Mouse (Mus musculus) heart, adult 8-10 months (tissue): Measurements from ENCODE around the gene H2-T24. TPM values are rescaled to one million over a fixed set of nuclear protein-coding genes. Genes with fewer than 3 reads are reported as not detected.
A peak's percentile ranks its signal among the peaks of the same experiment; 100 is the strongest.
"Not testable (repeated sequence)": the region's sequence is repeated elsewhere in the genome, so short reads cannot be mapped to it uniquely, and the experiment has no call there.

Source experiments
- DNase-seq: peaks from one replicate; pipeline ENCODE4 v3.0.0; 2022; ENCODE audit warnings: low spot score
- total RNA-seq, 4 experiments: library from RNA; stranded (reverse); gene quantifications; 2 replicates each; pipeline ENCODE4 v1.2.4; 2022

Gene H2-T24
- total RNA-seq: 1 to 10 TPM; 6.1 to 7.4 (median 7.1) TPM

DNA sequence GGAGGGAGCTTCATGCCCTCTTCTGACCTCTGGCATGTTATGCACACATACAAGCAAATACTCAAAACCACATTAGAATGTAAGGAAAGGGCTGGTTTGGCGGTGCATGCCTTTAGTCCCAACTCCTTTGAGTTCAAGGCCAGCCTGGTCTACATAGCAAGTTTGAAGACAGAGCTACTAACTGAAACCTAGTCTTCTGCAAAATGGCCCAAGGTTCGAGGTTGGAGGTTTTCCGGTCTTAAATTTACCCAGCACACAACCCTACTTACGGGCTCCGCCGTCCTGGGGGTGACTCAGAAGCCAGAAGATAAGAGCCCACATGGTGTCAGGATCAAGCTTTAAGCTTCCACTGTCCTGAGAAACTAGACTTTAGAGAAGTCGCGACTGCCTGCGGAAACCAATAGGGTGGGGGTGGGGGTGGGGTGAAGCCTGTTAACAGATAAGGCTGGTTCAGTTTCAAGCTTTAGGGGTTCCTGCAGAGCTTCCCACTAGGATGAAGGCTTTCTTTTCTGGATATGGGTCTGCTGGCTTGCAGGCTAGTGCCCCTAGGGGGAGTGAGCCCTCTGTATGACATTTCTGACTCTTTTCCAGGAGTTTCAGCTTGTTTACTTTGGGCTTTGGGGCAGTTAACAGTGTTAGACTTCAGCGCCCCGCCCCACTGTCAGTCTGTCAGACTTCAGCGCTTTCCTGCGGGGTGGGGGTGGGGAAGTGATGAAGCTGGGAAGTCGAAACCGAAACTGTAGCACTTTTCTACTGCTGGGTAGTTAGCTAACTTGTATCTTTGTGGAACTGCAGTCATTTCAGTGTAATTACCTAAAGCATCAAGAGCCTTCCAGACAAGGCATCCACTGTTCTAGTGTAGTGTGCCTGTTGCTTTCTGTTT is at the start of gene H2-T24:
Gene H2-T24, minus strand, starts transcription at position 370 of the 883 bp plus-strand sequence.
- DNase-seq: peak; percentile 87

DNA sequence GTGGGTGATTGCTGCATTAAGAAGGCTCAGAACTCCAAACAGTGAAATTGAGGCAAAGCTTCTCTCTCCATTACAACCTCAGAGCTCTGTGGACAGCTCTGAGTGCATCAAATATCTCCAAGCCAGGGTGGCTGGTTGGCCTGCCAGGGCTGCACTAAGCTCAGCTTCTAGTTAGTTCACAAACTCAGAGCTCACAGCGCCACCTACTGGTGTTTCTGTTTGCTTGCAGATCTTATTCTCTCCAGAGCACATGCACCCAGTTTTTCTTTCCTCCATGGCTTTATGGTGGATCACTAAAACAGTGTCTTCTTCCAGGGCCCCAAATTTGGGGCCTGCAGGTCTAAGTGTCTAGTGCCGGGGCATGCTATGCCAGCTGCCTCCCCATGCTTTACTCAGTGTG is 40.5 kb upstream of the H2-T24 start:
- DNase-seq: peak; percentile 83

- DNase-seq: not testable (repeated sequence)
Observed at GRCm38 (mm10) chr17:36058362-36058761, 38.0 kb upstream of the H2-T24 start, which contains the start of gene Gm11127. TSS of gene Gm11127 (minus strand) at chr17:36058371.

DNA sequence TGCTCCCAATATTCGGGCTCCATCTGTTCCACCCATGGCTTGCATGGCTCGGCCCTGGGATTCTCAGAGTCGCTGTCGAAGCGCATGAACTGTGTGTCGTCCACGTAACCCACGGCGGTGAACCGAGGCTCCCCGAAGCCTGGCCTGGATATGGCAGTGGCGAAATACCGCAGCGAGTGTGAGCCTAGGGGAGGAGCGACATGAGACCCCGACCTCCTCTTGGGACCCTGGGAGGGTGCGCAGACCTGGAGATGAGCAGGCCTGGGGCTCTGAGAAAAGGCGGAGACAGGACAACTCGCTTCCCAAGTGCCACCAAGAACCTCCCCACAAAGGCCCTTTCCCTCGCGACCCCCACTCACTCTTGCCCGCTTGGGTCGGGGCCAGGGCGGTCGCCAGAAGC is 37.6 kb upstream of the H2-T24 start:
- not testable (repeated sequence) for DNase-seq

DNA sequence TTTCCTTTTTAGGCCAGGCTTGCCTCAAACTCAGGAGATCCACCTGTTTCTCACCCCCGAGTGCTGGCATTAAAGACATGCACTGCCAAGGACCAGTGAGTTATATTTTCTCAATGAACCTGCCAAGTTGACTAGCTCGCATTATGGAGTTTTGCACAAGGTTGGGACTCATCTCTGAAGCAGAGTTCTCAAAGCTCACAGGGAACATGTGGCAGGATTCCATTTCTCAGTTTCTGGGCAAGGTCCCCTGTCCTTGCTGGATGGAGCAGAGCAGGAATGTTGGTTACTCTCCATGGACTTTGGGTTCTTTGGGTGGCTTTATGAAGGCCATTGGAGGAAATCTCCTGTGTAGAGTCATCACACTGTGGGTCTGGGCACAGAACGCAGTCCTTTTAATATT is 22.9 kb upstream of the H2-T24 start:
- DNase-seq: no peak

DNA sequence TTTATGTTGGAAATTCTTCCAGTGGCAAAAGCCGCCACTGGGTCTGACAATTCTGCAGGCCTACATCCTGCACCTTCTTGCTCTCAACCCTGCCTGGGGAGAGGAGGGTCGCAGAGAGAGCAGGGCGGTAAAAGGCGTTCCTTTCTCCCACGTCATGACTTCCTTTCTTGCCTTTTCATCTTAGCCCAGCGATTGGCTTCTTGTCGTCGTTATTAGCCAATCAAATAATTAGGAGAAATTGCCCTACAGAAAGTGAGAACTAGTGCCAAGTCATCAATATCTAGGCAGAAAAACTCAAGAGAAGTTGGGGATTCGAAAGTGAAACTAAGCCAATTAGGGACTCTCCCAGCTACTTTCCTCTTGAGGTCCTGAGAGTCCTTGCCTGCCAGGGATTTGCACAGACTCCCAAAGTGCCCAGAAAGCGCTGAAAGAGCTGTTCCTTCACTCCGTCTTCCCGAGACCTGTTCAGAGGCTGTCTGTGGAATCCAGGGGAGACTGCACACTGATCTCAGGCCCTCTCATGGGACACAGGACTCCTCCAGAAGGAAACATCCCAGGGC is 22.3 kb upstream of the H2-T24 start, which contains the start of the genes H2-T22 and Gm6034:
Gene H2-T22, minus strand, starts transcription at position 138 of the 560 bp plus-strand sequence.
Gene Gm6034, plus strand, starts transcription at position 352 of the 560 bp plus-strand sequence.
- DNase-seq: peak; percentile 95

GRCm38 (mm10) chr17:36042055-36042454 is 21.7 kb upstream of the H2-T24 start:
- DNase-seq: not testable (repeated sequence)

GRCm38 (mm10) chr17:36040604-36041003 is 20.2 kb upstream of the H2-T24 start:
- not testable (repeated sequence) for DNase-seq

GRCm38 (mm10) chr17:36036126-36036525 is 15.8 kb upstream of the H2-T24 start:
- not testable (repeated sequence) for DNase-seq

GRCm38 (mm10) chr17:36035010-36035638 is 14.8 kb upstream of the H2-T24 start:
- peak; percentile 50 for DNase-seq

GRCm38 (mm10) chr17:36034524-36034923 is 14.2 kb upstream of the H2-T24 start:
- DNase-seq: not testable (repeated sequence)

DNA sequence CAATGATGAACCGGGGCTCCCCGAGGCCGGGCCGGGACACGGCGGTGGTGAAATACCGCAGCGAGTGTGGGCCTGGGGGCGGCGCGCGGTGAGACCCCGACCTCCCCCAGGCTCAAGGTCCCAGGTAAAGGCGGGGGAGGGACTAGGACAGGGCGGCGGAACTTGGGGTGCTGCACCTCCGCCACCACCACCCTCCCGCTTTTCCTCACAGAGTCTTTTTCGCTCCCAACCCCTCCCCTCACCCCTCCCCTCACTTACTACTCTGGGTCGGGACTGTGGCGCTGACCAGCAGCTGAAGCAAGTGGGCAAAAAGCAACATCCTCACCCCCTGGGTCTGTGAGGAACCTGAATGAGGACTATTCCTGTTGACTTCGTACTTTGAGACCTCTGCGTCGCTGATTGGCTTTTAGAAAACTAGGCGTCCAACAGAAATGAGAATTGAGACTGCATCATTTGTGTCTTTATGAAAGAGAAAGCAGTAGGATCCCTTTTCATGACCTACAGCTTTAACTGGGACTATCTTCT is 12.1 kb upstream of the H2-T24 start, which contains the start of gene H2-T23:
Gene H2-T23, minus strand, starts transcription at position 505 of the 525 bp plus-strand sequence.
- DNase-seq: peak; percentile 84

GRCm38 (mm10) chr17:36031583-36032331 is 11.4 kb upstream of the H2-T24 start:
- DNase-seq: peak; percentile 67

- not testable (repeated sequence) for DNase-seq
Observed at GRCm38 (mm10) chr17:36030703-36031582, 10.6 kb upstream of the H2-T24 start.

- DNase-seq: peak; percentile 50
Observed at GRCm38 (mm10) chr17:36030046-36030702, 9.8 kb upstream of the H2-T24 start.

DNA sequence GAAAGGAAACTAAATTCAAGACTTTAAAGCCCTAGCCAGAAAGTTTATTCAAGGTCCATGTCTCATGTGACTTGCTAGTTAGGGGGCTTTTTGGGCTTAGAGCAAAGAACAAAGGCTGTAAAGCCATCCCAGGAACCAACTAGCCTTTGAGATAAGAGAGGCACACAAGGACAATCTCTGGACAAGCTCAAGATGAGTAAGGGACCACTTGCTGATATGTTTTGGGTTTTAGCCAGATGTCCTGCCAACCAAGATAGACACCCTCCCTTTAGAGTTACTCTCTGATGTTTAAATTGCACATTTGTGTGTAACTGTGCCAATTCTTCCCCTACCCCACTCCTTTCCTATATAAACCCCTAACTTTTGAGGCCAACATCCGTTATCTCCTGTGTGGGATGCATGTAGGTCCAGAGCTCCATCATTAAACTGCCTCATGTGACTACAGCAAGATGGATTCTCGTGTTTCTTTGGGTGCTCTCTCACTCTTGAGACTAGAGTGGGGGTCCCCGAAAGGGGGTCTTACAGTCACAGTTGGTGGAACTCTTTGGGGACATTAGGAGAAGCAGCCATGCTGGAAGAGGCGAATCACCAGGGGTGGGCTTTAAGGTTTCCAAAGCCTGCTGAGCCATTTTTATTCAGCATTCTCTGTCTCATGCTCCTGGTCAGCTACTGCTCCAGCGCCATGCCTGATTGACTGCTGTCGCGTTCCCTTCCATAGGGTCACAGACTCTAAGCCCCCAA is 8.7 kb upstream of the H2-T24 start:
- DNase-seq: no peak

- DNase-seq: no peak
Observed at GRCm38 (mm10) chr17:36027663-36028062, 7.3 kb upstream of the H2-T24 start.

- no peak for DNase-seq
Observed at GRCm38 (mm10) chr17:36025901-36026300, 5.5 kb upstream of the H2-T24 start.

- DNase-seq: no peak
Observed at GRCm38 (mm10) chr17:36025197-36025596, 4.8 kb upstream of the H2-T24 start.
